Mouse (Mus musculus): ENCODE data around the gene Adgrb3. TPM values are rescaled to one million over a fixed set of nuclear protein-coding genes. Genes with fewer than 3 reads are reported as not detected.

Gene Adgrb3
- polyA plus RNA-seq, 1 experiment from 2014 or later = 68.6 TPM

DNA sequence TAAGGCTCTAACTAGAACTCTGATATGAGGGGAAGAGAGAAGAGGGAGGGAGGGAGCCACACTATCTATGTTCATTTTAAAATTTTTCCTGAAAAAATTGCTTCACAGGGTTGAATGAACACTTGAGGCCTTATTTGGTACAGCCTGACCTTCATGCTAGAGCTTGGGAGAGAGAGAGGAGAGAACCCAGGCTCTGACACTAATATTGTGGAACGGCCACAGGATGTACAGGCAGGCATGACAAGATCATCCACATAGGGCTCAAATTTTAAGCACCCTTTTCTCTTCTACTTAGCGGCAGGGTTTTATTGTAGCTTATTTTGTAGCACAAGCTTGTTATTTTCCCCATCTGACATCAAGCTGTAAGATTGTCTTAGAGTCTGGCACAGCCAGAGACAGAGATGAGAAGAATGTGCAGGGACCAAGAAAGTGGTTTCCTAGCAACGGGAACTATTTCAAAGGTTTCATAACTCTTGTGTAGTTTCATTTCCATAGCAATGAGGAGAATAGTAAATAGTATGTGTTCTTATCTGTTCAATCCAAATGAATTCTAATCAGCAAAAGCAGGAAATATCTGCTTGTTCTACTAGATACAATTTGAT lies 721.9 kb downstream of the Adgrb3 start:
- peak; percentile 85 for ATAC-seq
- Histone ChIP-seq H3K4me3 (ENCODE audit: low read depth, low read length) (no peak overlapping the region), H3K4me2 (ENCODE audit: low read length) (0 out of 2 replicates have a peak overlapping the region, but pooled peaks have one; percentile 3), H3K27me3 (ENCODE audit: control insufficient read depth, insufficient read depth, low read depth, low read length) (no peaks in the 10 kb centered on the region), H3K9me3 (replicated peaks; ENCODE audit: control insufficient read depth, low read length, poor library complexity, severe bottlenecking) (no peaks in the 10 kb centered on the region), H3K36me3 (ENCODE audit: control insufficient read depth, insufficient read depth, low read length) (no peaks in the 10 kb centered on the region), H3K9ac (ENCODE audit: low read depth, low read length) (no peak overlapping the region), H3K4me1 (ENCODE audit: control insufficient read depth, insufficient read depth, low read length) (peaks cover 15% of the 10 kb centered on the region), H3K27ac (ENCODE audit: low read length) (peak overlapping the region; percentile 62)
- 12% methylated on average over 3 of the region's 3 CpGs for WGBS

DNA sequence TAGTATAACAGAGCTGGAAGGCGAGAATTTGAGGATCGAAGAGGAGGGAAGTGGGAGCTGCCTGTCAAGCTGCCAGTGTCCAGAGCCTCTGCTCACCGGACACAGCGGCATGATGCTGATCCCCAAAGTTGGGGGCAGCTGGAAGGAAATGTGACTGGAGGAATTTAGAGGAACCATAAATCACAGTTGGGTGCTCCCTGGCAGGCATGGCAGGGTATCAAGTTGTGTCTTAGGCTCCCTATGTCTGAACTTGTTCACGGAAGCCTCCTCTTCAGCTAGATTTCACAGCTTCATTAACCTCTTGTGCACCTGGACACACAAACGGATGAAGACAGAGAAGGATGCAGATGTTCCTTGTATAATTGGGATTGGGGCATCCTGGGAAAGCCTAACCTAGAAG lies 722.8 kb downstream of the Adgrb3 start:
- H3K27me3 ChIP-seq (ENCODE audit: control insufficient read depth, insufficient read depth, low read depth, low read length) = no peaks in the 10 kb centered on the region
- no peak overlapping the region for H3K4me2 ChIP-seq (ENCODE audit: low read length)
- H3K9ac ChIP-seq (ENCODE audit: low read depth, low read length) = no peak overlapping the region
- H3K4me1 ChIP-seq (ENCODE audit: control insufficient read depth, insufficient read depth, low read length) = peaks cover 15% of the 10 kb centered on the region
- H3K4me3 ChIP-seq (ENCODE audit: low read depth, low read length) = no peak overlapping the region
- H3K27ac ChIP-seq (ENCODE audit: low read length) = peak overlapping the region; percentile 62
- H3K9me3 ChIP-seq (replicated peaks; ENCODE audit: control insufficient read depth, low read length, poor library complexity, severe bottlenecking) = no peaks in the 10 kb centered on the region
- 72% methylated on average over 6 of the region's 6 CpGs for WGBS
- no peaks in the 10 kb centered on the region for H3K36me3 ChIP-seq (ENCODE audit: control insufficient read depth, insufficient read depth, low read length)
- ATAC-seq = no peak

DNA sequence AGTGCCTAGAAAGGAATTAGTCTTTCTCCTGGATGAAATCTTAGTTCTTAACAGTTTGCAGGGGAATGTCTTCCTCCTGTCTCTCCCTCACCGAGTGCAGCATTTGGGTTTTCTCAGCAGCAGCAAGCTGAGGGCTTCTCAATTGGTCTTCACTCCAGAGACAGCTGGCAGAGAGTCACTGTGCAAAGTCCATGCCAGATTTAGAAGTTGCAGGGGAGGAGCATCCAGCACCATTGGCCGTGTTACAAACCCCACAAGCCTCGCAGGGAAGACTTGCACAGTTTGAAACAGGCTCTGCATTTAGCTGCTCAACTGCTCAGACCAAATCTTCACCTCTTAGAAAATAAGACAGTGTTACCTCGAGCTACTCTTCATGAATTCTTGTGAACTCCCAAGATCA lies 724.1 kb downstream of the Adgrb3 start:
- WGBS = 64% methylated on average over 4 of the region's 4 CpGs
- H3K36me3 ChIP-seq (ENCODE audit: control insufficient read depth, insufficient read depth, low read length) = peaks cover 4% of the 10 kb centered on the region; the same call in 1 of the 2 replicates
- H3K4me3 ChIP-seq (ENCODE audit: low read depth, low read length) = no peak overlapping the region
- H3K9me3 ChIP-seq (replicated peaks; ENCODE audit: control insufficient read depth, low read length, poor library complexity, severe bottlenecking) = no peaks in the 10 kb centered on the region
- no peak overlapping the region for H3K4me2 ChIP-seq (ENCODE audit: low read length)
- H3K27me3 ChIP-seq (ENCODE audit: control insufficient read depth, insufficient read depth, low read depth, low read length) = no peaks in the 10 kb centered on the region
- H3K4me1 ChIP-seq (ENCODE audit: control insufficient read depth, insufficient read depth, low read length) = peaks cover 15% of the 10 kb centered on the region
- no peak overlapping the region for H3K27ac ChIP-seq (ENCODE audit: low read length)
- 0 out of 2 replicates have a peak, but pooled peaks have one; percentile 49 for ATAC-seq
- 0 out of 2 replicates have a peak overlapping the region, but pooled peaks have one; percentile 10 for H3K9ac ChIP-seq (ENCODE audit: low read depth, low read length)

DNA sequence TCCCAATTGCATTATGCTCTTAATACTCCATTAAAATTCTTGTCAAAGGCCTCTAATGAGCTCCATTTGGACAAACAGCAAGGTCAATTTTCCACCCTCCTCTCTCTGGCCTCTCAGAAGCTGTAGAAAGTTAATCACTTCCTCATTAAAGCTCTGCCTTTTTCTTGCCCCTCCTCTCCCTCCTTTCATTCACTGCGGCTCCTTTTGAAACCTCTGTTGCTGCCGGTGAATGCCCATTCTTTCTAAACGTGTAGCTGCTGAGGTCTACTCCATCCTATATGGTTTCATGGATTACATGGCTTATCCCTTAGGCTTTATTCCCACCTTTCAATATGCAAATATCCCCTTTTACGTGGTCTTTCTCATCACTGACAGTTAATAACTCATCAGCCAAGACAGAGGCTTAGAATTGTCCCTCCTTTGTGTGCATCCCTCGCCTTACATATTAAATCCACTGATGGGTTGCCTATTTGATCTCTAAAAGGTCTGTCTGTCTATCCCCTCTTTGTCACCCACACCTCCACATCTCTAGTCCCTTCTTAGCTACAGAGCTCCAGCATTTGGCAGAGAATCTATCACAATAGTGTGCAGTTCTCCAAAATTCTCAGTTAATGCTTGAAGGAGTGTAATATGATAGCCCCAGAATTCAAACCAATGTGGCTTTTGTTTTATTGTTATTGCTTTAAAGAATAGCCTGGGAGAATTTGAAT lies 741.3 kb downstream of the Adgrb3 start:
- Histone ChIP-seq H3K36me3 (ENCODE audit: control insufficient read depth, insufficient read depth, low read length) (no peaks in the 10 kb centered on the region), H3K9me3 (replicated peaks; ENCODE audit: control insufficient read depth, low read length, poor library complexity, severe bottlenecking) (0 out of 2 replicates have a peak, but pooled peaks cover 2% of the 10 kb centered on the region), H3K9ac (ENCODE audit: low read depth, low read length) (no peak overlapping the region), H3K27me3 (ENCODE audit: control insufficient read depth, insufficient read depth, low read depth, low read length) (no peaks in the 10 kb centered on the region), H3K27ac (ENCODE audit: low read length) (peak overlapping the region; percentile 34; the same call in 1 of the 2 replicates), H3K4me1 (ENCODE audit: control insufficient read depth, insufficient read depth, low read length) (peaks cover 21% of the 10 kb centered on the region), H3K4me2 (ENCODE audit: low read length) (no peak overlapping the region), H3K4me3 (ENCODE audit: low read depth, low read length) (no peak overlapping the region)
- WGBS = 13% methylated on average over 5 of the region's 5 CpGs
- 0 out of 2 replicates have a peak, but pooled peaks have one; percentile 33 for ATAC-seq

DNA sequence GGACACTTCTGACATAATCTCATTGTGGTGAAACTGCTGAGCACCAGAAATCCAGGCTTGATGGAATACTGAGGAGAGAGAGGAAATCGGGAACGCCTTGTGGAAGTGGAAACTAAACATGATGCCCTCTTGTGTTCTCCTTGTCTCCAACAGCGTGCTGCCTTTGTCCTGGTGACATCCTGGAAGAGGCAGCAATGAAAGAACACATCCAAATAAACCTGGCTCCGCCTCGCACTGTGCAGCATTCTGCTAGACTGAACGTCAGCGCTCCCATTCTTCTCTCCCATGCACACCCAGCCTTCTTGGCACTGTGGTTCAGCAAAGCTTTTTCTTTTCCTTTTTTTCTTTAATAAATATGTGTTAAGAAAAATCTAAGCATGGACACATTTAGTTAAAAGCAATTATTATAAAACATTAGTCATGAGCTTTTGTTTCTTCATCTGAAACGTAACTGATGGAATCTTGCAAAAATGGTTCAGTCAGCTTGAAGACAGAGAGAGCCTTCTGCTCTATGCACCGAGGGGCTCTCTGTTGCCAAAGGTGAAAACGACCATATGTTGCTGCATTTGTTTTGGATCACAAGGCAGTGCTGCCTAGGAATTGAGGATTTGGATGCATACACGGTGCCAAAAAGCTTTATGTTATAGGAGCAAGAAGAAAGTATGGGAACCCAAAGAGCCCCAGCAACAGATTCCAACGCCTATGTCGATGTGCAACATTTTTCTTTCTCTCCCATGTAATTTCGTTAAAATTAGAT lies 743.7 kb downstream of the Adgrb3 start:
- Histone ChIP-seq H3K36me3 (ENCODE audit: control insufficient read depth, insufficient read depth, low read length) (no peaks in the 10 kb centered on the region), H3K4me2 (ENCODE audit: low read length) (no peak overlapping the region; the same call in 1 of the 2 replicates), H3K4me1 (ENCODE audit: control insufficient read depth, insufficient read depth, low read length) (peaks cover 29% of the 10 kb centered on the region), H3K4me3 (ENCODE audit: low read depth, low read length) (no peak overlapping the region), H3K27ac (ENCODE audit: low read length) (peak overlapping the region; percentile 33), H3K9ac (ENCODE audit: low read depth, low read length) (no peak overlapping the region), H3K9me3 (replicated peaks; ENCODE audit: control insufficient read depth, low read length, poor library complexity, severe bottlenecking) (0 out of 2 replicates have a peak, but pooled peaks cover 2% of the 10 kb centered on the region), H3K27me3 (ENCODE audit: control insufficient read depth, insufficient read depth, low read depth, low read length) (no peaks in the 10 kb centered on the region)
- 0 out of 2 replicates have a peak, but pooled peaks have one; percentile 36 for ATAC-seq
- WGBS = 54% methylated on average over 14 of the region's 14 CpGs

DNA sequence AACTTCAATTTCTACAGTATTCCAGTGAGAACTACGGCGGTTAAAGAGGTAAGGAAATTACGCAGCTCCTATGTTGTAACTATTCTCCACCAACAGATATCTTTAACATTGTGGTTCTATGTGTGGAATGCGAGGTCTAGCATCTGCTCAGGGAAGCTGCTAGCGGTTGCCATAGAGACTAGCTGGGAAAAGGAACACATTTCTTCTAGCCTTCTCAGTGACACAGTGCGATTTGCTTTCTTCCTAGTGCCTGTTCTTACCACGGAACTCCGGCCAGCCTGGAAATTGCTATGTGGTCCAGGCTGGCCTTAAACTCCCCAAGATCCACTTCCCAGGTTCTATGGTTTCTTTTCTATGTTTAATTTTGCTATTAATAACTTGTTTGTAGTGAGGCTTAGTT lies 747.1 kb downstream of the Adgrb3 start:
- no peaks in the 10 kb centered on the region for H3K9me3 ChIP-seq (replicated peaks; ENCODE audit: control insufficient read depth, low read length, poor library complexity, severe bottlenecking)
- 52% methylated on average over 8 of the region's 8 CpGs for WGBS
- H3K9ac ChIP-seq (ENCODE audit: low read depth, low read length) = no peak overlapping the region
- peak overlapping the region; percentile 33; the same call in 1 of the 2 replicates for H3K27ac ChIP-seq (ENCODE audit: low read length)
- no peak overlapping the region for H3K4me2 ChIP-seq (ENCODE audit: low read length)
- H3K4me1 ChIP-seq (ENCODE audit: control insufficient read depth, insufficient read depth, low read length) = peaks cover 22% of the 10 kb centered on the region
- ATAC-seq = peak; percentile 68; the same call in 1 of the 2 replicates
- no peaks in the 10 kb centered on the region for H3K27me3 ChIP-seq (ENCODE audit: control insufficient read depth, insufficient read depth, low read depth, low read length)
- no peaks in the 10 kb centered on the region for H3K36me3 ChIP-seq (ENCODE audit: control insufficient read depth, insufficient read depth, low read length)
- no peak overlapping the region for H3K4me3 ChIP-seq (ENCODE audit: low read depth, low read length)

DNA sequence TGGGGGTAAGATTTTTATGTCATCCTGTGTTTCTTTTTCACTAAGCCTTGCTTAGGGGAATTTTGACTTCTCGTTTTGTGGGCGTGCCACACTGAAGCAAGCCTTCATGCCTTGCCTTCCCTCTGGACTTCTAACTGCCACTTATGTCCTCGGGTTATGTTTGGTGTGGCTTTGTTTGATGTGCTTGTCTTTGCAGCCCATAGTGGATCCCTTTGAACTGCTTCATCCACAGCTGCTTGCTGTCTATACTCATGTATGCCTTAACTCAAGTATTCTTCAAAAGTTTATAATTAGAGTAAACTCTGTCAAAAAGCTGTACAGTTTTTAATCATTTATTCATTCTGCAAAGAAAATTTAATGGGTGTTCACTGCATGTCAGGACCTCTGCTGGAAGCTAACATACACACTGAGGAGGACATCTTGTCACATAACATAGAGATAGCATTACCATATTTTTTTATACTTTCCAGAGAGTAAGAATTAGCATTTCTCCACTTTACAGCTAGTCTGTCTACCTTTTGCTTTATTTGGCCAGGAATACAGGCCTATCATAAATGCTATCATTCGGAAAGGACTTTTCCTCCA lies 748.1 kb downstream of the Adgrb3 start:
- Histone ChIP-seq H3K4me1 (ENCODE audit: control insufficient read depth, insufficient read depth, low read length) (peaks cover 21% of the 10 kb centered on the region), H3K4me3 (ENCODE audit: low read depth, low read length) (no peak overlapping the region), H3K27ac (ENCODE audit: low read length) (no peak overlapping the region), H3K4me2 (ENCODE audit: low read length) (no peak overlapping the region), H3K9me3 (replicated peaks; ENCODE audit: control insufficient read depth, low read length, poor library complexity, severe bottlenecking) (no peaks in the 10 kb centered on the region), H3K9ac (ENCODE audit: low read depth, low read length) (no peak overlapping the region), H3K27me3 (ENCODE audit: control insufficient read depth, insufficient read depth, low read depth, low read length) (no peaks in the 10 kb centered on the region), H3K36me3 (ENCODE audit: control insufficient read depth, insufficient read depth, low read length) (no peaks in the 10 kb centered on the region)
- no peak for ATAC-seq
- WGBS = 55% methylated on average over 4 of the region's 4 CpGs

DNA sequence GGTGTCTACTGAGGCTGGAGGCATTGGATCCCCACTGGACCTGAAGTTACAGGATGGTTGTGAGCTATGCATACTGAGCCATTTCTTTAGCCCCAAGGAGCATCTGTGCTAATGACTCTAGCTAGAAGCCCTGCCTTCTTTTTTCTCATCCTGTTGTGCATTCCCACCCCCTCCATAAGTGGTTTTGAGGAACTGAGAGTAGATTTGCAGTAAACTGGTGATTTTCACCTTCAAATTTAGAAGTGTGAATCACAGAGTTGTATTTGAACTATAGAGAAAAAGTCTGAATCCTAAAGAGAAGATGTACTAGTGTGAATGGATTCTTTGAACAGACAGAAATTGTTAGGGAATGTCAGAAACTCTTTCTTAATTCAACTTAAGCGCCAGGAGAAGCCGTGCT lies 750.1 kb downstream of the Adgrb3 start:
- no peaks in the 10 kb centered on the region for H3K9me3 ChIP-seq (replicated peaks; ENCODE audit: control insufficient read depth, low read length, poor library complexity, severe bottlenecking)
- no peak overlapping the region for H3K9ac ChIP-seq (ENCODE audit: low read depth, low read length)
- peaks cover 8% of the 10 kb centered on the region; the same call in 1 of the 2 replicates for H3K4me1 ChIP-seq (ENCODE audit: control insufficient read depth, insufficient read depth, low read length)
- H3K27ac ChIP-seq (ENCODE audit: low read length) = no peak overlapping the region
- ATAC-seq = no peak
- H3K4me2 ChIP-seq (ENCODE audit: low read length) = no peak overlapping the region
- H3K27me3 ChIP-seq (ENCODE audit: control insufficient read depth, insufficient read depth, low read depth, low read length) = no peaks in the 10 kb centered on the region
- peaks cover 2% of the 10 kb centered on the region; the same call in 1 of the 2 replicates for H3K36me3 ChIP-seq (ENCODE audit: control insufficient read depth, insufficient read depth, low read length)
- WGBS = 94% methylated on average over 2 of the region's 2 CpGs
- H3K4me3 ChIP-seq (ENCODE audit: low read depth, low read length) = no peak overlapping the region
